Mouse (Mus musculus) MN1 (cell line): Measurements from ENCODE around the gene Zfp710.

Experiments used
- DNase-seq: peaks from one replicate; pipeline ENCODE4 v3.0.0-alpha.2; 2016; ENCODE audit warnings: low spot score

Gene Zfp710

DNA sequence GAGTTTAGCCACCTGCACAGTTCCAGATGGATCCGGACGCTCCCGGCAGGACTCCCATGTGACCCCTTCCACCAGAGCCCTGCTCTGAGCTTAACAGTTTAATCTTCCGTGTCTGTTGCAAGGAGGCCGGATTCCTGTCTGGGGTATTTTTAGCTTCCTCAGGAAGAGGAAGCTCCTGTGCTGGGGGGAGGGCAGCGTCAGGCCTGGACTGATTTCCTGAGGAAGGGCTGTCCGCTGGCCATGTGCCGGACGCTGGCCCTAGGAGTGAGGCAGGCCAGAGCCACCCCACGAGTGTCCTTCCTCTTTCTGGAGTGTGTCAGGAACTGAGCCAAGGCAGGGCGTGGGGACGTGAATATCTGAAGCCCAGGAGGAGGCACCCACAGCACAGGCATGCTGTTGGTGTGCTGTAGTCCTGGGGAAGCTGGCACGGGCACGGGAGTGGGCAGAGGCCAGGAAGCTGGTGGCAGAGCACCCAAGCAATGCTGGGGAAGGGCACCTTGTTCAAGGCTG lies 54.2 kb downstream of the Zfp710 start:
- peak; percentile 95 for DNase-seq

DNA sequence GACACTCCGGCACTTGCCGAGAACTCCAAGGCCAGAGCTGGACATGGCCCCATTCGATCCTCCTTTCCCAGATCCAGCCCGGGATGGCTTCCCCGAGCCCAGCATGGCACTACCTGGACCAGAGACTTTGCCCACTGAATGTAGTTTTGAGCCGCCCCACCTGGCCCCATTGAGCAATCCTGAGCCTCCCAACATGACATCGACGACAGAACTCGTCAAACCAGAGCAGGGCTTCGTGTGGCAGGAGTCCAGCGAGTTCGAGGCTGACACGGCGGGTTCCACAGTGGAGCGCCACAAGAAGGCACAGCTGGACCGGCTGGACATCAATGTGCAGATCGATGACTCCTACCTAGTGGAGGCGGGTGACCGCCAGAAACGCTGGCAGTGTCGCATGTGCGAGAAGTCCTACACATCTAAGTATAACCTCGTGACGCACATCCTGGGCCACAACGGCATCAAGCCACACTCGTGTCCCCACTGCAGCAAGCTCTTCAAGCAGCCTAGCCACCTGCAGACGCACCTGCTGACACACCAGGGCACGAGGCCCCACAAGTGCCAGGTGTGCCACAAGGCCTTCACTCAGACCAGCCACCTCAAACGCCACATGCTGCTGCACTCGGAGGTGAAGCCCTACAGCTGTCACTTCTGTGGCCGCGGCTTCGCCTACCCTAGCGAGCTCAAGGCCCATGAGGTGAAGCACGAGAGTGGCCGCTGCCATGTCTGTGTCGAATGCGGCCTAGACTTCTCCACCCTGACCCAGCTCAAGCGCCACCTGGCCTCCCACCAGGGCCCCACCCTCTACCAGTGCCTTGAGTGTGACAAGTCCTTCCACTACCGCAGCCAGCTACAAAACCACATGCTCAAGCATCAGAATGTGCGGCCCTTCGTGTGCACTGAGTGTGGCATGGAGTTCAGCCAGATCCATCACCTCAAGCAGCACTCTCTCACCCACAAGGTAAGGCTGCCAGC lies 57.3 kb downstream of the Zfp710 start:
- no peak for DNase-seq

GRCm38 (mm10) chr7:80084484-80084931 lies 59.9 kb downstream of the Zfp710 start:
- peak; percentile 63 for DNase-seq

GRCm38 (mm10) chr7:80085970-80086715 lies 61.5 kb downstream of the Zfp710 start:
- DNase-seq = no peak

DNA sequence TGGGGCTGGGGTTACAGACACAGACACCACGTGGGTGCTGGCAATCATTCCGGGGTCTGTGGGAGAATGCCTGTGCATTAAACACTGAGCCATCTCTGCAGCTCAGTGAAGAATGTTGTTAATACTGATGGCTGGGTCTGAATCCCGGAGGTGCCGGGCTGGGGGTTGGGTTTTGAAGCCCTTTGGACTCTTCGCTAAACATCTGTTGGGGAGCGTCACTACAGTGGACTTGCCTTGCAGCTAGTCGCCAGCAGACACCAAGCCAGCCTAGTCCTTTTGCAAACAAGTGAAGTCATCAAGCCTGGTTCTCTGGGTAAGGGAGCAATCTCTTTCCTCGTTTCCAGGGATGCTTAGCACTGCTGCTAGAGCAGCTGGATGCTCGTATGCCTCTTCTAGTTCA lies 63.6 kb downstream of the Zfp710 start:
- no peak for DNase-seq

DNA sequence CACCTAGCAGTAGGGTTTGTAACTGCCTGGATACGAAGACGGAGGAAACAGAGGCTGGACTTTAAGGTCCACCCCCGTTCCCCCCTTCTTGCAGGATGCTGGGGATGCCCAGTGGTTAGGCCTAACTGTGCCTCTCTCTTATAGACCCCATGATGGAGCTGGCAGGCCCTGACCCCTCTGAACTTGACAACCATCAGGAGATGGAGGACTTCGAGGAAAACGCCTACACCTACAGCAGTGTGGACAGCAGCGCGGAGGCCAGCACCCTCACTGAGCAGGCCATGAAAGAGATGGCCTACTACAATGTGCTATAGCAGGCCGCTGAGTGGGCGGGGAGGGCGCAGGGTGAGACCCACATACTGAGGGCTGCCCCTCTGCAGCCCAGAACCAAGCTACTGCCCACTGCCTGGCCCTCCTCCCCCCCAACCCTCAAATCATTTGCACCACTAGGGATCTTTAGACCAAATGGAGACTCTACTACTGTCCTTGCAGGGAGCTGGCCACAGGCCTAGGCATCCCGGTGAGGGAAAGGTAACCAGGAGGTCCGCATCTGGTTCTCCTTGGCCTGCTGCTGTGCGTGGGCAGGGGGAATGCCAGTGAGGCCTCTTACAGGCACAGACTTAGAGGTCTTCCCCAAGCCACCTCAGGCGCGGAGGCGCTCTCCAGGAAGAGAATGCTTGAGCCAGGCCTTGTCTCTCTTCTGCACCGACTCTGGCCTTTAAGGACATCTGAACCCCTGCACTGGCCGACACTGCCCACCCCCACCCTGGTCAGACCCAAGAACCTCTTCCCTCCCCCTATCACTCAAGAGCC lies 65.8 kb downstream of the Zfp710 start:
- no peak for DNase-seq

- DNase-seq = no peak
Observed at GRCm38 (mm10) chr7:80091004-80091865, 66.6 kb downstream of the Zfp710 start.

DNA sequence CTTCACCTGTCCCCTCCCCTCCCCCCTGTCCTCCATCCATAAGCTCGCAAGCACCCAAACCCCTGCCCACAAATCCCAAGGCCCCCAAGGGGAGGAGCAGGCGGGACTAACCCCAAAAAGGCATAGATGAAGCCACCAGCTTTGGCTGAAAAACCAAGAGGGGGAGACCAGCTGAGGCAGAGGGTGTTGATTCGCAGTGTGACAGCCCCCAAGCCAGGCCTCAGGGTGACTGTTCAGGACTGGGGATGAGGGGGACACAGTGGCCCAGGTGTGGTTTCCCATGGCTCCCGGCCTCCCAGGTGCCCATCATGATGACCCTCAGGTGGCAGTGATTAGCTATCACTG lies 67.2 kb downstream of the Zfp710 start:
- no peak for DNase-seq

- peak; percentile 73 for DNase-seq
Observed at GRCm38 (mm10) chr7:80092351-80093046, 67.9 kb downstream of the Zfp710 start.

DNA sequence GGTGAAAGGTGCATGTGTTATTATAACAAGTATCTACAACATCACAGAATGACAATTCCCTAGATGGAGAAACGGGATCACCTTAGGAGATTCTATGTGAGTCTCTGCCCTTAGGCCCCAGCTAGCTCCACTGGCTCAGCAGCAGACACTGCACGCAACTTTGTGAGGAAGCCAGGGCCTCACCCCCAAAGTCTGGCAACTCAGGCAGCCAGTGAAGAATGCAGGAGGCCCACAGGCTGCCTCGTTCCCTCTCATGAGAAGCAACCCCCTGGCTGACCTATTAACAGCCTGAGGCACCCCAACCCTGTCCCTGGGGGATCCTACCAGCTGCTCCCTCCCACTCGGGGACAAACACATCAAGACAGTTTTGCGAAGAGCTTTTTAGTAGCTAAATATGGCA lies 69.9 kb downstream of the Zfp710 start:
- DNase-seq = no peak

GRCm38 (mm10) chr7:80095598-80096309 lies 71.1 kb downstream of the Zfp710 start:
- DNase-seq = no peak

DNA sequence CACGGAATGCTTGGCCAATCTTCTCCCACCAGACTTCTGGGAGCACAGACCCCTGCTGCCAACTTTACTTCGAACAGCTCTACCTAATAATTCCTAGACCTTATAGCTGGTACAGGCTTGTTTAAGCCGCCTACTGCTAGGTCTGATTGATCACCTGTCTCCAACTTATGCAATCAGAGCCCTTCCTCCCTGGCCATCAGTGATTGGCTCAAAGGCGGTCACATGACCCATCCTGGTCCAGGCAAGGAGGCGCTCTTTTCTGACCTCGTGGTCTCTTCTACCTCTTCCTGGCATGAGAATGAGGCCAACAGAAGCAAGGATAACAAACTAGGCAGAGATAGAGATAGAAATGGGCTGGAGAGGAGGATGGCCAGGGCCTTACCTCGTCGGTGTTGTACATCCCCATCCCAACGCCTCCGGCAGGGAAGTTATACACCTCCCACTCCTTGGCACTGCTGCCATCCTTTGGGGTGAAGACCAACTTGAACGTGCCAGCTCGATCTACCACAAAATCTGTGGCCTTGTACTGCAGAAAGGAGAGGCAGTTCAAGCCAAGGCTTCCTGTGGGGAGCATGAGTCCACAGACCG lies 73.9 kb downstream of the Zfp710 start:
- DNase-seq = no peak

GRCm38 (mm10) chr7:80103335-80103734 lies 78.7 kb downstream of the Zfp710 start:
- DNase-seq = no peak

- peak; percentile 26 for DNase-seq
Observed at GRCm38 (mm10) chr7:80105637-80106390, 81.2 kb downstream of the Zfp710 start.

DNA sequence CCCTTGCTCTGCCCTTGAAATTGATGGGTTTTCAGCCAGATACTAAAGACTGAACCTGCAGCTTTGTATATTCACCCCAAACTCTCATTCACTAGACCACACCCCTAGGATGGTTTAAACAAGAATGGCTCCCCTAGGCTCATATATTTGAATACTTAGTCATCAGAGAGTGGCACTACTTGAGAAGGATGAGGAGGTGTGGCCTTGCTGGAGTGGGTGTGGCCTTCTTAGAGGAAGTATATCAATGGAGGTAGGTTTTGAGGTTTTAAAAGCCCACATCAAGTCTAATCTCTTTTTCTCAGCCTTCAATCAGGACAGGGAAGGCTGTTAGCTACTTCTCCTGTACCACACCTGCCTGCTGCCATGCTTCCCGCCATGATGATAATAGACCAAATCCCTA lies 81.8 kb downstream of the Zfp710 start:
- no peak for DNase-seq

DNA sequence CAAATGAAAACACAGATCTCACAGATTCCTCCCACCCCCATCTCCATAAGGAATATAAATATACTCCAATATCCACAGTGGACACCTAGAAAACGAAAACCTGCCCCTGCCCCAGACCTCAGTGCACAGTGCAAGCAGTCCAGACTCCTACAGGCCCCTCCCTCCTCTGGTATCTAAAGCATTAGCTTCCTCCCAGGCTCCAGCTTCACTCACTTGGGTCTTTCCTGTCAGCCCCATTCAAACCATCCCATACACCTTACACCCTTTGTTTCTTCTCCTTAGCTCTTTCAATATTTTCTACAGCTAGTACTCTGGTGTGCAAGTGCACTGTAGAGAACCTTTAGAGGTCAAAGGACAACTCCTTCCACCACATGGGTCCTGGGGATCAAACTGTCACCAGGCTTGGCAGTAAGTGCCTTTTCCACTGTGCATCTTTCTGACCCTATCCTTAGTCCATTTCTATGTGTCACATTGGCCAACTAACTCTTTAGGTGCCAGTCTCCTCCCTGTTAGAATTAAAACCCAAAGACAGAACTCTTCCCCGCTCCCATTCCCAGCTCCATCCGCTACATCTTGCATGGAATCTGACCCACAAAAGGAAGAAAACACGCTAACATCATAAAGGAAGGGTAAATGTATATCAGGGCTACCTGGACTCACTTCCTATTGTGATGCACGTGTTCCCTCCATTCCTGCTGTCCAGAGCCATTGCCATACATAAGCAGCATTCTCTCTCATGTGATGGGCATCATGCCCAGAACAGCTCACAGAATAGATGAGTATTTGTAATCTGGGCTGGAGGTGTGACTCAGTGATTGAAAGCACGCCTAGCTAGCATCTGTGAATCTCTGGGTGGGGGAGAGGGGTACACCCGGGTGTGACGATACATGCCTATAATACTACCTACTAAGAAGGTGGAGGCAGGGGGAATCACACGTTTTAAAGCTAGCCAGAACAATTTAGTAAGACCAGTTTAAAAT lies 86.7 kb downstream of the Zfp710 start:
- DNase-seq = peak; percentile 67

DNA sequence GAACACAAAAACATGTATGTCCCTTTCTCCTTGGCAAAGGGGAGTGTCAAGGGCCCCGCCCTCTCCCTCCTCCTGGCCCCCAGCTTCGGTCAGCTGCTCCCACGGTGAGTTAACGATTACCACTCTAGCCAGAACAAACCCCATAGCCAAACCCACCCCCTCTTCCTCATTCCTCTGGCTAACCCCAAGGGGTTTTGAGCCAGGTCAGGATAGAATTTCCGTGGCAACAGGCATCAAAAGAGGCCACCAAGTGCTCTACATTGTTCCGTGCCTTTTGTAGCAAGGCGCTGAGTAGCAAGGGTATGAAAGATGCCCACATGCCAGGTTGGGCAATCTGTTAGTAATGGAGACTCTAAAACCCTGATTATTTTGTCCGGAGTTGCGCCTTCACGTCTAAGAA lies 89.4 kb downstream of the Zfp710 start:
- peak; percentile 33 for DNase-seq
